Mouse (Mus musculus): Measurements from ENCODE around the gene Prss53. TPM values are rescaled to one million over a fixed set of nuclear protein-coding genes. Genes with fewer than 3 reads are reported as not detected.
"Not testable (repeated sequence)": the region's sequence is repeated elsewhere in the genome, so short reads cannot be mapped to it uniquely, and the experiment has no call there.

Gene Prss53
- total RNA-seq, 1 experiment = 0.67 TPM

DNA sequence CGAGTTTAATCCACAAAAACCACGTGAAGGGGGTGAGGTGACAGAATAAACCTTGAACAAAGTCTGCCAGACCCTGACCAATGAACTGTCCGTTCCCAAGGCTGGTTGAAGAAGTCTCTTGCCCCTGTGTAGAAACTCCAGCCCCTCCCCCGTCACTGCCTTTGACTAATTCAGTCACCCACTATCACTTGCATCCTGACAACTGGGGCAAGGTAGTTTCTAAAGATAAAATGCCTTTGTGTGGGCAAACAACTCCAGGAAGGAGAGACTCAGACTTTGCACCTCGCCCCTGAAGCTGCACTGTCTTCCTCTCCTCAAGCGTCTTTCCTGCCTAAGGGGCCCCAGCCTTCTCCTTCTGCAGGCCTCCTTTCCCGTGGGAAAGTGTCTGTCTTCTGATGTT is 9.2 kb upstream of the Prss53 start:
- no peak overlapping the region for H3K27ac ChIP-seq (ENCODE audit: insufficient read depth, low read depth, low read length, poor library complexity, severe bottlenecking)
- in situ Hi-C loops (cut with MboI; ENCODE audit: low sequenced_read_pairs in 2 of 2, unreplicated experiment in 2 of 2) = no loop called here
- peaks cover 1 to 5% of the 10 kb centered on the region in 2 experiments; a peak in 1 of 4 replicates for H3K4me1 ChIP-seq (ENCODE audit: control insufficient read depth in 2 of 2, insufficient read depth in 2 of 2, low read length in 2 of 2, poor library complexity in 1 of 2)
- H3K4me3 ChIP-seq (ENCODE audit: insufficient read depth in 1 of 2, low read depth in 1 of 2, low read length in 2 of 2, poor library complexity in 1 of 2, severe bottlenecking in 1 of 2) = no peak overlapping the region
- TF ChIP-seq MAFK (IDR thresholded peaks at IDR 0.05; ENCODE audit: insufficient read depth, low read depth, low read length) (no peak), ZNF384 (IDR thresholded peaks at IDR 0.05; ENCODE audit: low read depth, low read length) (no peak), CHD2 (IDR thresholded peaks at IDR 0.05; ENCODE audit: low read depth, low read length) (no peak), ZC3H11A (IDR thresholded peaks at IDR 0.05; ENCODE audit: borderline replicate concordance, low read depth, low read length) (no peak), HCFC1 (IDR thresholded peaks at IDR 0.05; ENCODE audit: borderline replicate concordance, insufficient read depth, low read length) (no peak)
- no peak for DNase-seq (ENCODE audit: low read depth, low spot score)
- H3K36me3 ChIP-seq (ENCODE audit: control insufficient read depth, insufficient read depth, low read length, poor library complexity, severe bottlenecking) = 0 out of 2 replicates have a peak, but pooled peaks cover under 1% of the 10 kb centered on the region
- no peak overlapping the region for H3K9ac ChIP-seq (ENCODE audit: insufficient read depth, low read depth, low read length, poor library complexity, severe bottlenecking)
- no peaks in the 10 kb centered on the region for H3K9me3 ChIP-seq (ENCODE audit: control insufficient read depth, insufficient read depth, low read depth, low read length)

DNA sequence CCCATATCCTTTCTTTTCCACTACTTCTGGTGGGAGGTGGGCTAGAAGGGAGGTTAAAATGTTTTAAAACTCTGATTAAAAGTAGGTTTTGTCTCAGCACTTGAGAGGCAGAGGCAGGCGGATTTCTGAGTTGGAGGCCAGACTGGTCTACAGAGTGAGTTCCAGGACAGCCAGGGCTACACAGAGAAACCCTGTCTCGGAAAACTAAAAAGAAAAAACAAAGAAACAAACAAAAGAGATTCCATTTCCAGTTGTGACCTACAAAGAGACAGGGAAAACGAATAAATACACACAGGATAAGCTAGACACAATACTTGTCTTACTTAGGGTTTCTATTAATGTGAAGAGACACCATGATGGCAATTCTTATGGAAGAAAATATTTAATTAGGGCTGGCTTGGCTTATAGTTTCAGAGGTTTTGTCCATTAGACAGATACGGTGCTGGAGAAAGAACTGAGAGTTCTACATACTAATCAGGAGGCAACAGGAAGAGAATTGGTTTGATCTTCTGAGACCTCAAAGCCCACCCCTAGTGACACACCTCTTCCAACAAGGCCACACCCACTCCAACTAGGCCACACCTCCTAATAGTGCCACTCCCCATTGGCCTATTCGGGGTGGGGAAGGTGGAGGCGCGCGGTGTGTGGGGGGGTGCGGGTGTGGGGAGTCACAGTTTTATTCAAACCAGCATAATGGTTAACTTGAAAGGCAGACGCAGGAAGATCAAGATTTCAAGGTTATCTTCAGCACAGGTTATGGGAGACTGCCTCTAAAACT is 7.6 kb upstream of the Prss53 start:
- H3K9ac ChIP-seq (ENCODE audit: insufficient read depth, low read depth, low read length, poor library complexity, severe bottlenecking) = no peak overlapping the region
- no peak for DNase-seq (ENCODE audit: low read depth, low spot score)
- peaks cover 0 to 5% of the 10 kb centered on the region in 2 experiments; a peak in 1 of 4 replicates for H3K4me1 ChIP-seq (ENCODE audit: control insufficient read depth in 2 of 2, insufficient read depth in 2 of 2, low read length in 2 of 2, poor library complexity in 1 of 2)
- TF ChIP-seq ZC3H11A (IDR thresholded peaks at IDR 0.05; ENCODE audit: borderline replicate concordance, low read depth, low read length) (no peak), ZNF384 (IDR thresholded peaks at IDR 0.05; ENCODE audit: low read depth, low read length) (no peak), MAFK (IDR thresholded peaks at IDR 0.05; ENCODE audit: insufficient read depth, low read depth, low read length) (no peak), HCFC1 (IDR thresholded peaks at IDR 0.05; ENCODE audit: borderline replicate concordance, insufficient read depth, low read length) (no peak), CHD2 (IDR thresholded peaks at IDR 0.05; ENCODE audit: low read depth, low read length) (no peak)
- H3K27ac ChIP-seq (ENCODE audit: insufficient read depth, low read depth, low read length, poor library complexity, severe bottlenecking) = no peak overlapping the region
- H3K36me3 ChIP-seq (ENCODE audit: control insufficient read depth, insufficient read depth, low read length, poor library complexity, severe bottlenecking) = 0 out of 2 replicates have a peak, but pooled peaks cover under 1% of the 10 kb centered on the region
- in situ Hi-C loops (cut with MboI; ENCODE audit: low sequenced_read_pairs in 2 of 2, unreplicated experiment in 2 of 2) = no loop called here
- no peak overlapping the region for H3K4me3 ChIP-seq (ENCODE audit: insufficient read depth in 1 of 2, low read depth in 1 of 2, low read length in 2 of 2, poor library complexity in 1 of 2, severe bottlenecking in 1 of 2)
- H3K9me3 ChIP-seq (ENCODE audit: control insufficient read depth, insufficient read depth, low read depth, low read length) = no peaks in the 10 kb centered on the region

DNA sequence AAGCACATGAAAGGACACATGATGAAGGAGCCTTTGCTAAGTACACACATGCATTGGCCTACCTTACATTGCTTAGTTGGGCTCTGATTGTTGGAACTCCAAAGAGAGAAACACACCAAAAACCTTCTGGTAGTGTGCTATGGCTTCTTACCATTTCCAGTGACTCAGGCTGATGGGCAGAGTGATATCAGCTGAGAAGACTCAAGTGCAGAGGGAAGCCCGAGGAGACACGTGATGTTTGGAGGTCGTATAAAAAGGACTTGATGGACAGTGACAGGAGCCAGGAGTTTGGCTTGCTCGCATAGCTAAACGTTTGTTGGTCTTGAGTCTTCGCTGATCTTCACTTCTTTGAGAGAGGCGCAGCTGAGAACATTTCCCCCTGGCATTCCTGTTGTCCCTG is 6.8 kb upstream of the Prss53 start:
- Histone ChIP-seq H3K36me3 (ENCODE audit: control insufficient read depth, insufficient read depth, low read length, poor library complexity, severe bottlenecking) (peaks cover 7% of the 10 kb centered on the region; the same call in 1 of the 2 replicates), H3K27ac (ENCODE audit: insufficient read depth, low read depth, low read length, poor library complexity, severe bottlenecking) (no peak overlapping the region), H3K9me3 (ENCODE audit: control insufficient read depth, insufficient read depth, low read depth, low read length) (no peaks in the 10 kb centered on the region), H3K4me3 (ENCODE audit: insufficient read depth in 1 of 2, low read depth in 1 of 2, low read length in 2 of 2, poor library complexity in 1 of 2, severe bottlenecking in 1 of 2) (no peak overlapping the region), H3K4me1 (ENCODE audit: control insufficient read depth in 2 of 2, insufficient read depth in 2 of 2, low read length in 2 of 2, poor library complexity in 1 of 2) (peaks cover 0 to 5% of the 10 kb centered on the region in 2 experiments; a peak in 1 of 4 replicates), H3K9ac (ENCODE audit: insufficient read depth, low read depth, low read length, poor library complexity, severe bottlenecking) (no peak overlapping the region)
- no peak for DNase-seq (ENCODE audit: low read depth, low spot score)
- no peak for TF ChIP-seq CHD2 (IDR thresholded peaks at IDR 0.05; ENCODE audit: low read depth, low read length)
- TF ChIP-seq MAFK (IDR thresholded peaks at IDR 0.05; ENCODE audit: insufficient read depth, low read depth, low read length) = no peak
- TF ChIP-seq HCFC1 (IDR thresholded peaks at IDR 0.05; ENCODE audit: borderline replicate concordance, insufficient read depth, low read length) = no peak
- no peak for TF ChIP-seq ZC3H11A (IDR thresholded peaks at IDR 0.05; ENCODE audit: borderline replicate concordance, low read depth, low read length)
- no peak for TF ChIP-seq ZNF384 (IDR thresholded peaks at IDR 0.05; ENCODE audit: low read depth, low read length)
- in situ Hi-C loops (cut with MboI; ENCODE audit: low sequenced_read_pairs in 2 of 2, unreplicated experiment in 2 of 2) = no loop called here

DNA sequence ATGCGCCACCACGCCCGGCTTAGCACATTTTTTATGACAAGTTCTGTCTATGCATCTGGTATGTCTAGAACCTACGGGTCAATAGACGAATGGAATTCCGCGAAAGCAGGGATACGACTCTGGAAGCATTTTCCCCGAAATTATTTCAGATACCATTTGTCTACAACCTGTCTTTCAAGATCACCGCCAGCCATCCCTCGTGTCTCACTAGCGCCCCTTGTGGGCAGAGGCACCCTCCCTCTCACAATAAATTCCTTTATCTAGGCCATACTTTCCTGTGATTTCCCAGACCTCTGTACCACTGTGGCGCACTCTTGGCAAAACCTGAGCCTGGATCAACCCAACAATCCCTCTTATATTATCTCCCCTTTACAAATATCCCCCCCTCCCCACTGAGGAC is 5.6 kb upstream of the Prss53 start:
- in situ Hi-C loops (cut with MboI; ENCODE audit: low sequenced_read_pairs in 2 of 2, unreplicated experiment in 2 of 2) = no loop called here
- TF ChIP-seq MAFK (IDR thresholded peaks at IDR 0.05; ENCODE audit: insufficient read depth, low read depth, low read length) (no peak), ZNF384 (IDR thresholded peaks at IDR 0.05; ENCODE audit: low read depth, low read length) (no peak), CHD2 (IDR thresholded peaks at IDR 0.05; ENCODE audit: low read depth, low read length) (no peak), HCFC1 (IDR thresholded peaks at IDR 0.05; ENCODE audit: borderline replicate concordance, insufficient read depth, low read length) (peak; percentile 28; the same call in 1 of the 2 replicates), ZC3H11A (IDR thresholded peaks at IDR 0.05; ENCODE audit: borderline replicate concordance, low read depth, low read length) (0 out of 2 replicates have a peak, but pooled peaks have one; percentile 3)
- Histone ChIP-seq H3K36me3 (ENCODE audit: control insufficient read depth, insufficient read depth, low read length, poor library complexity, severe bottlenecking) (peaks cover 7% of the 10 kb centered on the region; the same call in 1 of the 2 replicates), H3K4me1 (ENCODE audit: control insufficient read depth in 2 of 2, insufficient read depth in 2 of 2, low read length in 2 of 2, poor library complexity in 1 of 2) (peaks cover 0 to 5% of the 10 kb centered on the region in 2 experiments; a peak in 1 of 4 replicates), H3K4me3 (ENCODE audit: insufficient read depth in 1 of 2, low read depth in 1 of 2, low read length in 2 of 2, poor library complexity in 1 of 2, severe bottlenecking in 1 of 2) (0 out of 4 replicates have a peak overlapping the region, but pooled peaks of 1 of the 2 experiments have one; percentile 3), H3K27ac (ENCODE audit: insufficient read depth, low read depth, low read length, poor library complexity, severe bottlenecking) (no peak overlapping the region), H3K9ac (ENCODE audit: insufficient read depth, low read depth, low read length, poor library complexity, severe bottlenecking) (no peak overlapping the region), H3K9me3 (ENCODE audit: control insufficient read depth, insufficient read depth, low read depth, low read length) (no peaks in the 10 kb centered on the region)
- peak; percentile 84 for DNase-seq (ENCODE audit: low read depth, low spot score)

DNA sequence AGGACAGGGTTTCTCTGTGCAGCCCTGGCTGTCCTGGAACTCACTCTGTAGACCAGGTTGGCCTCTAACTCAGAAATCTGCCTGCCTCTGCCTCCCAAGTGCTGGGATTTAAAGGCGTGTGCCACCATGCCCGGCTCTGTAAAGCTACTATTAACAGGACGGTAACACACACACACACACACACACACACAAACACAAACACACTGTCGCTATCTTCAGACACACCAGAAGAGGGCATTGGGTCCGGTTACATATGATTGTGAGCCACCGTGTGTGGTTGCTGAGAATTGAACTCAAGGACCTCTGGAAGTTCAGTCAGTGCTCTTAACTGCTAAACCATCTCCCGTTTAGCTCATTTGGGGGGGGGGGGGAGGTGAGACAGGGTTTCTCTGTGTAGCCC is 5.1 kb upstream of the Prss53 start:
- Histone ChIP-seq H3K4me3 (ENCODE audit: insufficient read depth in 1 of 2, low read depth in 1 of 2, low read length in 2 of 2, poor library complexity in 1 of 2, severe bottlenecking in 1 of 2) (peak overlapping the region; percentile 9 to 78; a peak in 3 of 4 replicates), H3K9ac (ENCODE audit: insufficient read depth, low read depth, low read length, poor library complexity, severe bottlenecking) (peak overlapping the region; percentile 31; the same call in 1 of the 2 replicates)
- H3K4me1 ChIP-seq (ENCODE audit: control insufficient read depth in 2 of 2, insufficient read depth in 2 of 2, low read length in 2 of 2, poor library complexity in 1 of 2); DNase-seq (ENCODE audit: low read depth, low spot score); H3K9me3 ChIP-seq (ENCODE audit: control insufficient read depth, insufficient read depth, low read depth, low read length); H3K36me3 ChIP-seq (ENCODE audit: control insufficient read depth, insufficient read depth, low read length, poor library complexity, severe bottlenecking); H3K27ac ChIP-seq (ENCODE audit: insufficient read depth, low read depth, low read length, poor library complexity, severe bottlenecking); in situ Hi-C loops (cut with MboI; ENCODE audit: low sequenced_read_pairs in 2 of 2, unreplicated experiment in 2 of 2): not testable (repeated sequence)

Measured in ES-E14 (cell line).